Mouse (Mus musculus) megakaryocyte, embryonic 14.5 days (primary cell): ENCODE results near the gene Cacnb2.

Experiments
- FLI1 ChIP-seq: IDR thresholded peaks from 2 replicates; pipeline ENCODE4 v1.6.1; 2012; ENCODE audit warnings: low read length, inconsistent platforms, mixed read lengths
- GATA1 ChIP-seq: IDR thresholded peaks from 3 replicates; pipeline ENCODE4 v1.6.1; 2012; ENCODE audit warnings: mixed read lengths, low read length, inconsistent platforms, borderline replicate concordance

- no peak for TF ChIP-seq GATA1
- TF ChIP-seq FLI1: no peak
Observed at GRCm38 (mm10) chr2:14997836-14998235, 394.9 kb downstream of the Cacnb2 start.
